Mouse (Mus musculus): ENCODE measurements around the gene Cdkn1a. TPM values are rescaled to one million over a fixed set of nuclear protein-coding genes. Genes with fewer than 3 reads are reported as not detected.

Gene Cdkn1a
- polyA plus RNA-seq, 1 experiment from 2014 or later: 29.9 TPM

DNA sequence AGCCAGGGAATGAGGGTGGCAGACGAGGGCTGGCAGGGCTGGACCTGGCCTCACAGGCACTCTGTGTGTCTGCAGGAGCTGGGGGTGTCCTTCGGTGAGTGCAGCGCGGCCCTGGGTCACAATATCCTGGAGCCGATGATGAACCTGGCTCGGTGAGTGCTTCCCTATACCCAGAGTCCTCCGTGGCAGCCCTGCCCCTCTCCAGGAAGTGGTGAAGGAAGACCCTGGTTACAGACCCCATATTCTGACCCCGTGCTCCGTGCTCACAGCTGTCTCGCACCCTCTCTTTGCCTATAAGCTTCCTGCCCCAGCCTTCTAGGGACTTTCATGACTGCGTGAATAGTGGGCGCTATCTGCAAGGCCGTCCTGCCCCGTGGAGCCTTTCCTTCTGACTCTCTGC lies 56.5 kb downstream of the Cdkn1a start:
- 82% methylated on average over 14 of the region's 14 CpGs for WGBS
- peaks cover 21% of the 10 kb centered on the region for H3K4me1 ChIP-seq (replicated peaks)
- no peak overlapping the region; the same call in 1 of the 2 replicates for H3K27ac ChIP-seq

GRCm38 (mm10) chr17:29147773-29148172 lies 57.0 kb downstream of the Cdkn1a start:
- 78% methylated on average over 6 of the region's 6 CpGs for WGBS
- DNase-seq (ENCODE audit: low spot score): no peak
- no peak overlapping the region; the same call in 1 of the 2 replicates for H3K27ac ChIP-seq
- peaks cover 26% of the 10 kb centered on the region for H3K4me1 ChIP-seq (replicated peaks)
- no peaks in the 10 kb centered on the region for H3K36me3 ChIP-seq
- peaks cover 9% of the 10 kb centered on the region; the same call in 1 of the 2 replicates for H3K9me3 ChIP-seq
- no peak overlapping the region for H3K4me3 ChIP-seq
- 0 out of 2 replicates have a peak, but pooled peaks cover 6% of the 10 kb centered on the region for H3K27me3 ChIP-seq (ENCODE audit: insufficient read depth, poor library complexity, severe bottlenecking)

More for the DNA sequence above, 56.5 kb downstream of the Cdkn1a start:
- Histone ChIP-seq H3K9me3 (peaks cover 9% of the 10 kb centered on the region; the same call in 1 of the 2 replicates), H3K36me3 (no peaks in the 10 kb centered on the region), H3K27me3 (ENCODE audit: insufficient read depth, poor library complexity, severe bottlenecking) (0 out of 2 replicates have a peak, but pooled peaks cover 6% of the 10 kb centered on the region), H3K4me3 (no peak overlapping the region)
- no peak for DNase-seq (ENCODE audit: low spot score)

DNA sequence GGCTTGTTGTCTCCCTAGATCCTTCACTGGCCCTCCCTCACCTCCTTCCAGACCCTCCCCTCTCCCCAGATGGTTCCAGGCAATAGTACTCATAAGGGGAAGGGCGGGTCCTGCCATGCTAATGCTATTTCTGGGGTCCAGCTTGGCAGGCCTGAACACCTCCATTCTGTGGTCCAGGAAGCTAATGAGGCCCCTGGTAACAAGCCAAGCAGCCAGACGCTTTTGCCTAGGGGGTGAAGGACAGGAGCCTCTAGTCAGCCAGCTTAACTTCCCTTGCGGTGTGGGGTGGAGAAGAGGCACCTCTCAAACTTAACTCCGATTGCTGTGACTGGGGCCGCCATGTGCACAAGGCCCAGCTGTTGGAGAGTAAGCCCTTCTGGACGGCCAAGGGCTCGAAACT lies 59.0 kb downstream of the Cdkn1a start:
- 80% methylated on average over 7 of the region's 7 CpGs for WGBS

More for the DNA sequence above, 59.0 kb downstream of the Cdkn1a start:
- Histone ChIP-seq H3K4me1 (replicated peaks) (peaks cover 32% of the 10 kb centered on the region), H3K36me3 (no peaks in the 10 kb centered on the region), H3K27ac (no peak overlapping the region), H3K4me3 (no peak overlapping the region), H3K27me3 (ENCODE audit: insufficient read depth, poor library complexity, severe bottlenecking) (0 out of 2 replicates have a peak, but pooled peaks cover 6% of the 10 kb centered on the region), H3K9me3 (peaks cover 9% of the 10 kb centered on the region; the same call in 1 of the 2 replicates)
- no peak for DNase-seq (ENCODE audit: low spot score)

Other genes with a start within 250 kb of the Cdkn1a start
- gene Pnpla1, start 232.6 kb upstream of the Cdkn1a start, polyA plus RNA-seq (2016; fragmentation: Nextera tagmentation; extraction: Ambion mirVana): not detected in 2 replicates
- gene 4930539E08Rik, start 175.7 kb upstream of the Cdkn1a start, polyA plus RNA-seq (2016; fragmentation: Nextera tagmentation; extraction: Ambion mirVana): 0.07 and 0.31 TPM in 2 replicates
- gene Pxt1, start 147.1 kb upstream of the Cdkn1a start, polyA plus RNA-seq (2016; fragmentation: Nextera tagmentation; extraction: Ambion mirVana): 0.16 and 0.26 TPM in 2 replicates
- gene Kctd20, start 139.0 kb upstream of the Cdkn1a start, polyA plus RNA-seq (2016; fragmentation: Nextera tagmentation; extraction: Ambion mirVana): 103 and 111 TPM in 2 replicates
- 131 and 133 TPM in 2 replicates for gene Stk38, start 83.0 kb upstream of the Cdkn1a start, polyA plus RNA-seq (2016; fragmentation: Nextera tagmentation; extraction: Ambion mirVana)
- 723 and 795 TPM in 2 replicates for gene Srsf3, start 58.3 kb upstream of the Cdkn1a start, polyA plus RNA-seq (2016; fragmentation: Nextera tagmentation; extraction: Ambion mirVana)
- gene Rab44, start 23.2 kb downstream of the Cdkn1a start, polyA plus RNA-seq (2016; fragmentation: Nextera tagmentation; extraction: Ambion mirVana): 0.04 TPM in 1 of 2 replicates, not detected in the other
- gene Cpne5, start 147.2 kb downstream of the Cdkn1a start, polyA plus RNA-seq (2016; fragmentation: Nextera tagmentation; extraction: Ambion mirVana): 3.0 and 5.6 TPM in 2 replicates
- 173 and 211 TPM in 2 replicates for gene Ppil1, start 173.2 kb downstream of the Cdkn1a start, polyA plus RNA-seq (2016; fragmentation: Nextera tagmentation; extraction: Ambion mirVana)
- gene BC004004, start 177.8 kb downstream of the Cdkn1a start, polyA plus RNA-seq (2016; fragmentation: Nextera tagmentation; extraction: Ambion mirVana): 58.7 and 68.6 TPM in 2 replicates
- 0.71 and 1.1 TPM in 2 replicates for gene Pi16, start 226.7 kb downstream of the Cdkn1a start, polyA plus RNA-seq (2016; fragmentation: Nextera tagmentation; extraction: Ambion mirVana)

Measured in hindbrain, embryonic 10.5 days (tissue).